Mouse (Mus musculus): ENCODE results near the gene Ppp2r3a.

GRCm38 (mm10) chr9:101261443-101261842 is 9.8 kb upstream of the Ppp2r3a start:
- TF ChIP-seq CTCF (IDR thresholded peaks at IDR 0.05; ENCODE audit: extremely low read depth, insufficient read depth, insufficient read length, insufficient replicate concordance) (no peak), POLR2A (IDR thresholded peaks at IDR 0.05; ENCODE audit: low read depth, low read length) (no peak)

Measured in spleen, adult 2 months (tissue).